Mouse (Mus musculus) kidney, adult 2 months (tissue): Measurements from ENCODE around the gene Wdr37.
A peak's percentile ranks its signal among the peaks of the same experiment; 100 is the strongest.

Experiments used
- CTCF ChIP-seq: fragments of 200-500 bp; conservative IDR thresholded peaks from 2 replicates; pipeline ENCODE4 v1.5.1; 2011; ENCODE audit warnings: low read depth, mild to moderate bottlenecking, control low read depth, low read length, moderate library complexity, mixed read lengths; ENCODE audit not compliant: insufficient read depth, insufficient read length
- POLR2A ChIP-seq: fragments of 200-500 bp; IDR thresholded peaks from one replicate; pipeline ENCODE4 v1.6.1; 2011; ENCODE audit warnings: low read depth, low read length, control low read depth

DNA sequence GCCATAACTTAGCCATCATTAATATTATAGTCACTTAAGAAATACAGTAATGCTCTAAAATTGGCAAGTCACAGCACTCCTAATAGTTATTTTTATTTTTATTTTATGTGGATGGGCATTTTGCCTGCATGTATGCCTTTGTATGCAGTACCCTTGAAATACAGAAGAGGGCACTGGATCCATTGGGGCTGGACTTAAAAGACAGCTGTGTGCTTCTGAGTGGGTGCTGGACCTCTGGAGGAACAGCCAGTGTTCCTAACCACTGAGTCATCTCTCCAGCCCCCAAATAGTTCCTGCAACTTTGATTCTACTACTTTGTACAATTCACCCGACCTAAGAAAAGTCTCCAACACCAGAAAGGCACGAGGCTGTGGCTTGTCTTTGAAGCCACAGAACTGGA lies 24.0 kb downstream of the Wdr37 start:
- TF ChIP-seq POLR2A (no peak), CTCF (peak; percentile 56)
